Mouse (Mus musculus) limb, embryonic 10.5 days (tissue): ENCODE results near the gene Gnb1. TPM values are rescaled to one million over a fixed set of nuclear protein-coding genes. Genes with fewer than 3 reads are reported as not detected.
A peak's percentile ranks its signal among the peaks of the same experiment; 100 is the strongest.
"Not testable (repeated sequence)": the region's sequence is repeated elsewhere in the genome, so short reads cannot be mapped to it uniquely, and the experiment has no call there.

Source experiments
- DNase-seq: peaks from one replicate; pipeline ENCODE4 v3.0.0-alpha.2; 2017; ENCODE audit warnings: low spot score
- H3K27ac ChIP-seq: fragments of 300-500 bp; sonication (generic); 2 replicates; pipeline ENCODE4 v1.5.1; 2016; ENCODE audit warnings: mild to moderate bottlenecking
- H3K27me3 ChIP-seq: fragments of 300-500 bp; sonication (generic); 2 replicates; pipeline ENCODE4 v1.6.1; 2016; ENCODE audit warnings: low read depth, mild to moderate bottlenecking; ENCODE audit not compliant: poor library complexity, severe bottlenecking
- H3K36me3 ChIP-seq: fragments of 300-500 bp; sonication (generic); 2 replicates; pipeline ENCODE4 v1.6.1; 2016; ENCODE audit warnings: mild to moderate bottlenecking, moderate library complexity
- H3K4me1 ChIP-seq: fragments of 300-500 bp; sonication (generic); 2 replicates; pipeline ENCODE4 v1.6.1; 2016
- H3K4me3 ChIP-seq: fragments of 300-500 bp; sonication (generic); 2 replicates; pipeline ENCODE4 v1.5.1; 2016; ENCODE audit warnings: mild to moderate bottlenecking, moderate library complexity
- H3K9me3 ChIP-seq: fragments of 300-500 bp; sonication (generic); replicated peaks from 2 replicates; pipeline ENCODE4 v1.6.1; 2016; ENCODE audit warnings: mild to moderate bottlenecking
- WGBS: fragments of 180-500 bp; shearing (Covaris S2); methylation state at CpG from one replicate; pipeline ENCODE4 v1.1.7; 2016; 5-methylcytosine and 5-hydroxymethylcytosine counted together
- polyA plus RNA-seq: library from polyadenylated mRNA; unstranded; fragments of >200 nt; fragmentation: Nextera tagmentation; extraction: Ambion mirVana; gene quantifications from 2 replicates; pipeline ENCODE4 v1.2.1, GENCODE M21; 2016

Gene Gnb1
- polyA plus RNA-seq, 1 experiment from 2014 or later = 605 TPM

DNA sequence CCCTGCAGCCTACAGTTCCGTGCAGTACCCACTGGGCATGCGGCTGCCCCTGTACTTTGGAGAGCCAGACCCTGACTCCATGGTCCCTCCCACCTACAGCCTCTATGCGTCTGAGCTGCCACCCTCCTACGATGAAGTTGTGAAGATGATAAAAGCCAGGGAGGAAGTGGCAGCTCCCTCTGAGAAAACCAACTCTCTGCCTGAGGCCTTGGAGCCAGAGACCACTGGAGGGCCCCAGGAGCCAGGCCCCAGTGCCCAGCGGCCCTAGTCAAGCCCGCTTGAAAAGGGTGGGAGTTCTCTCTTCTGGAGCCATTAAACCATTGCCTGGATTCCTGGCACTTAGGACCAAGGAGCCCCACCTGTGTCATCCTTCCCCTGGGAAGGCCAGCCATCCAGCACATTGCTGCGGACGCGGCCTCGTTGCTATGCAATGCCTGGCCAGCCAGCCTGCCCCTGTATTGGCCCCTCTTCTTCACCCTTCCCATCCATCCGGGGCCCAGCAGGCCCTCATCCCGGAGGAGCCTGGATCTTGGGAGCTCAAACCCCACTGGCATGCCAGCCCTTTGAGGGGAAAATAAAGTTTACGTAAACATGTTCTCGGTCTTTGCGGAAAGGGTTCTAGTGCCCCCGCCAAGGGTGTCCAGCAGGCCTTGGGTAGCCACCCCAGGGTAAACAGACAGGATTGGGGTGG, 20.8 kb upstream of the Gnb1 start:
- no peaks in the 10 kb centered on the region for H3K36me3 ChIP-seq
- H3K4me1 ChIP-seq = peaks cover 10% of the 10 kb centered on the region
- 78% methylated on average over 16 of the region's 16 CpGs for WGBS
- no peaks in the 10 kb centered on the region for H3K9me3 ChIP-seq
- no peak for DNase-seq
- H3K27me3 ChIP-seq = peaks cover 51% of the 10 kb centered on the region
- no peak overlapping the region for H3K4me3 ChIP-seq
- no peak overlapping the region for H3K27ac ChIP-seq

DNA sequence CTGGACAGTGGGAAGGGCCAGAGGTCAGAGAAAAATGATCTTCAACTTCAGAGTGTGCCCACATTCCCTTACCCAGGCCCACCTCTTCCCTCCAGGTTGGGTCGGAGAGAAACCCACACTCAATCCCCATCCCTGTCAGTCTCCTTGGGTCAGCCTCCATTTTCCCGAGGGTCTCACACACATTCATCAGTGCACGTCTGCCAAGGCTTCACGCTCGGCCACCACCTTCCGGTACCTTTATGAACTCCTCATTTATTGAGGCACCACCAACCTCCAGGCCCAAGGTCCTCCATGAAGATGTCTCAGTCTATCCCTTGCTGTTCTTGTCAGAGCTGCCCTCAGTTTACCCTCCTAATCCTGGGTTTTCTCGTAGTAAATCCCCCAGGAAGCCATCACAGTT, 20.2 kb upstream of the Gnb1 start:
- 89% methylated on average over 7 of the region's 7 CpGs for WGBS
- peaks cover 51% of the 10 kb centered on the region for H3K27me3 ChIP-seq
- no peak for DNase-seq
- no peaks in the 10 kb centered on the region for H3K36me3 ChIP-seq
- H3K27ac ChIP-seq = no peak overlapping the region
- H3K4me1 ChIP-seq = peaks cover 10% of the 10 kb centered on the region
- H3K4me3 ChIP-seq = no peak overlapping the region
- H3K9me3 ChIP-seq = no peaks in the 10 kb centered on the region

DNA sequence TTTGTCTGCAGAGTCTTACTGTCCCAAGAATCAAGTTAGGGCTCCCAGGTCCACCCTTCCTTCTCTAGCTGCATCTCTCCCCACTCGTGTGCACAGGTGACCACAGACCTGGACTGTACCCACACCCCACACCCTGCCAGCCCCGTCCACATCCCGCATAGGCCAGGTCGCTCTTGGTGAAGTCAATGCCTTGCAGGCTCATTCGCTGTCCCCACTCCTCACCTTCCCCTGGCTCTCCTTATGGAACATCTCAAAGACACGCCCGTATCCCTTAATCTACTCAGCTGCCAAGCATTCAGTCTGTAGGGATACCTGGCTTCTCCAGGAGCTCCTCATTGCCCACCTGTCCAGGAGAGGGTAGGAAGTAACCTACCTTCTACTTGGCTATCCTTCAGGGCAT, 19.8 kb upstream of the Gnb1 start:
- DNase-seq = no peak
- Histone ChIP-seq H3K9me3 (no peaks in the 10 kb centered on the region), H3K36me3 (no peaks in the 10 kb centered on the region), H3K4me3 (no peak overlapping the region), H3K27ac (no peak overlapping the region), H3K27me3 (peaks cover 51% of the 10 kb centered on the region), H3K4me1 (peaks cover 10% of the 10 kb centered on the region)
- 85% methylated on average over 7 of the region's 7 CpGs for WGBS

DNA sequence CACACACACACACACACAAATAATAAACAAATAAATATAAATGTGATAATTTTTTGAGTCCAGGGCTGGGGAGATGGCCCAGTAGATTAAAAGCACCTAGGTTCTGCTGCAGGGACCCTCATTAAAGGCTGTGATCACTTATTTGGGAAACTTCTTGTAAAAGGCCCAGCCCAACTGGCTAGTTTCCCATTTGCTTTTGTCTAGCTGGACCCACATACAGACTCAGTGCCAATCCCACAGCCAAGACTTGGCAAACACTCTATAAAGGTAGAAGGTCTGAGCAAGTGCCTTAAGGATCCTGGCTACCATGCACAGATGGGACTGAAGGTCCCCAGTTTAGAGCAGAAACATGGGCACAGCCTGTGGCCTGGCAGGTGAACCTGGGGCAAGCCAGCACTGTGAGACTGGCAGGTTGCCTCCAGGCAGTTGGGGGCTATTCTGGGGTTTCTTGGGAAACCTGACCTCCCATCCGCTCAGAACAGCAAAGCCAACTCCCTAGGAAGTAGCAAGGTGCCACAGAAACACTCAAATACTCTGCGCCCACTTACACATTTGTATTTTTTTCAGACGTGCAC, 18.4 kb upstream of the Gnb1 start:
- H3K4me1 ChIP-seq = peaks cover 10% of the 10 kb centered on the region
- no peak for DNase-seq
- 78% methylated on average over 3 of the region's 3 CpGs for WGBS
- H3K27me3 ChIP-seq = peaks cover 44% of the 10 kb centered on the region
- H3K9me3 ChIP-seq = no peaks in the 10 kb centered on the region
- no peak overlapping the region for H3K4me3 ChIP-seq
- H3K36me3 ChIP-seq = no peaks in the 10 kb centered on the region
- H3K27ac ChIP-seq = no peak overlapping the region

DNA sequence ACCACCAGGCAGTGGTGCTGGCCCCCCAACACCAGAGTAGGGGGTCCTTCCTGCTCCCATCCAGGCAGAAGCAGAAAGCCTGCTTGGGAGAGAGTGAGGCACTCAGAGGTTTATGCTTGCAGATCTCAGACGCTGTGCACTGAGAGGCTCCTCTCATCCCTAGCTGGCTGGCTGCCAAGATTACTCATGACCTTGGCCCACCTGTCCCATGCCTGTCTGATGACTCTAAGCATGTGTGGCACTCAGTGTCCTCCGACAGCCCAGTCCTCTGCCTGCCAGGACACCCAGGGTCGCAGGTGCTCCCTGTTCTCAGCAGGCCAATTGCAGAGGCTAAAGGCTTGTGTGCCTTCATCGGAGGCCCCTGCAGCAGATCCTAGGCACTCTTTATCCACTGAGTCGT, 17.8 kb upstream of the Gnb1 start:
- DNase-seq = no peak

DNA sequence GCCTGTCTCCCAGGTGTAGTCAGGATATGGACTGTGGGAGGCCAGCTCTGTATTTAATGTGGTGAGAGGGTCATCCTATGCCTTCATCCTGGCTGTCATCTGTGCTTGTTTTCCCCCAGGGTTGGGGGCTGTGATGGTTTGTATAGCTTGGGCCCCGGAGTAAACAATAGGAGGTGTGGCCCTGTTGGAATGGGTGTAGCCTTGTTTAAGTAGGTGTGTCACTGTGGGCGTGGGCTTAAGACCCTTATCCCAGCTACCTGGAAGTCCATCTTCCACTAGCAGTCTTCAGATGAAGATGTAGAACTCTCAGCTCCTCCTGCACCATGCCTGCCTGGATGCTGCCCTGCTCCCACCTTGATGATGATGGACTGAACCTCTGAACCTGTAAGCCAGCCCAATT, 17.4 kb upstream of the Gnb1 start:
- WGBS = 60% methylated on average over 2 of the region's 2 CpGs
- H3K9me3 ChIP-seq, H3K36me3 ChIP-seq, H3K4me3 ChIP-seq, DNase-seq, H3K4me1 ChIP-seq, H3K27ac ChIP-seq: not testable (repeated sequence)
- peaks cover 35% of the 10 kb centered on the region for H3K27me3 ChIP-seq

More for the DNA sequence above, 17.8 kb upstream of the Gnb1 start:
- peaks cover 10% of the 10 kb centered on the region for H3K4me1 ChIP-seq
- no peak overlapping the region for H3K4me3 ChIP-seq
- no peaks in the 10 kb centered on the region for H3K9me3 ChIP-seq
- no peaks in the 10 kb centered on the region for H3K36me3 ChIP-seq
- H3K27ac ChIP-seq = no peak overlapping the region
- peaks cover 39% of the 10 kb centered on the region for H3K27me3 ChIP-seq
- 82% methylated on average over 5 of the region's 5 CpGs for WGBS

DNA sequence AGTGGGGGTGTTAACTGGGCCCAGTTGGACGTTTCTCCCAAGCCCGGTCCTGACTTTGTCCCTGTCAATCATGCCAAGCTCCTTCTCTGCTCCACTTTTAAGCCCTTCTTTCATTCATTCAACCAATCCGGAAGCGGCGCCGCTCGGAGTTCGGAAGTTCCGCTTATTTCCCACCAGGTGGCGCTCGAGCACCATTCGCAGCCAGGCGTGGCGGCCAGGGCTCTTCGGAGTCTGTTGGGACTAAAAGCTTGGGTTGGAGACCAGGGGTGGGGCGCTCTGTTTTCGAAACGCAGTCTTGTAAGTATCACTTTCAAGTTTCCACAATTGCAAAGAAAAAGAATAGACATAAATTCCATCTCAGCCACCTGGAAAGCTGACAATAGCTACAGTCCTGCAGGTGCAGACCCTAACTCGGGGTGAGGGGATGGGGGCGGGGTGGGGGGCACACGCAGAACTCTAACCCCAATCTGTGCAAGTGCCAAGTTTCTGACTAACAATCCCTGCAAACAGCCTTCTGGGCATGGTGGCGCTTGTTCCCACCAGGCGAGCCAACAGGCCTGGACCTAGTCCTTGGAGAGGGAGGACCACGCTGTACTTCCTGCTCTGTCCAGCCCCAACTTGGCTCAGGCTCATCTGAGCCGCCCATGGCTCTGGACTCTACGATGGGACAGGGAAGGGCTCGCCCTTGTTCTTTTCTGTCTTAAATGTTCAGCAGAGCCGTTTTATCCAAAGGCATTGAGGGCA, 9.6 kb upstream of the Gnb1 start:
- WGBS = 27% methylated on average over 28 of the region's 28 CpGs
- Histone ChIP-seq H3K27ac (no peak overlapping the region), H3K4me3 (peak overlapping the region; percentile 27), H3K4me1 (peaks cover 4% of the 10 kb centered on the region), H3K9me3 (no peaks in the 10 kb centered on the region), H3K36me3 (no peaks in the 10 kb centered on the region), H3K27me3 (no peaks in the 10 kb centered on the region)
- peak; percentile 94 for DNase-seq

DNA sequence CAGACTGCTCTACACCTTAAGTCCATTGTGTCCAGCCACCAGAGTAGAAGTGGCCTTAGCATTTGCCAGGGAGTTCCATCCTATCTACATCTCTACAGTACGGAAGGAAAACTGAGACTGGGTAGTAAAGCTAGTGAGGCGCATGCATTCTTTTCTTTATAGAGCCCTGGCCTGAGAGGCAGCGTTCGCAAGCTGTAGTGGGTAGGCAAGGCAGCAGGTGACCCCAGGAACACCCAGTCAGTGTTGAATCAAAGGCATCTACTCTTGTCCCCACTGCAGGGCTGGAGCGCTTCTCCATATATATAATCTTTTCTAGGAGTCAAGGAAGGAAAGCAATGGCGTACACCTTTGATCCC, 9.1 kb upstream of the Gnb1 start:
- Histone ChIP-seq H3K27ac (no peak overlapping the region), H3K27me3 (no peaks in the 10 kb centered on the region), H3K4me3 (no peak overlapping the region), H3K9me3 (no peaks in the 10 kb centered on the region), H3K4me1 (peaks cover 4% of the 10 kb centered on the region), H3K36me3 (no peaks in the 10 kb centered on the region)
- DNase-seq = no peak
- 93% methylated on average over 6 of the region's 6 CpGs for WGBS

DNA sequence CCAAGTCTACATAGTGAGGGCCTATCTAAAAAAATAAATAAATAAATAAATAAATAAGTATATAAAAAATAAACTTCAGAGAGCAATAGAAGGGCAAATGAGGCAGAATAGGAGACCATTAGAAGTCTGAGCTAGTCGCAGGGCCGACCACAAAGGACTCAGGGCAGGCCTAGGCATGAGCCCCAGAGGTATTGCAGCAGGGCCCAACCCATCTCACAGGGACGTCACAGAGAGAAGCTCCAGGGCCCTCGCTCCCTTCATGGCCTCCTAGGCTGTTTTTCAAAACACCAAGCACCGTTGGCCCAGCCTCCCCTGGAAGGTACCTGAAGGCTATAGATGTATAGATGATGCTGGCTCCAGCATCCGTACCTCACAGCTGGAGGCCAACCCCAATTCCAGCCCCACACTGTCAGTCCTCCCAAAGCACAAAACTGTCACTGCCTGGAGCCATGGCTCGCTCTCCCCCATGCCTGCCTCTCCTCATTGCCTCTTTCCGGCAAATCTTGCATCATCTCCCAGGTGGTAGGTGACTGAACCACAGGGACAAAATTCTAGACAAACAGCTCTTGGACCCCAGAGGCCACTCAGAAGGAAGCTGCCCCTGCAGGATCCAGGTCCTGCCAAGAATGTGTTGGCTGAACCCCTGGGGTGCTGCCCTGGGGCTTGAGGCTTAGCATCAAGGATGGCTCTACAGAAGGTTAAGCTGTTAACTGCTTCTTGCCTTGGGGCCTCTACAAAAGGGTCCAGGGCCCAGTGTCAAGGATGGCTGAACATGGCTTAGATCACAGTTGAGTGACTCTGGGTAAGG, 8.2 kb upstream of the Gnb1 start:
- Histone ChIP-seq H3K36me3 (no peaks in the 10 kb centered on the region), H3K27me3 (no peaks in the 10 kb centered on the region), H3K4me1 (peaks cover 11% of the 10 kb centered on the region), H3K27ac (no peak overlapping the region), H3K4me3 (no peak overlapping the region), H3K9me3 (no peaks in the 10 kb centered on the region)
- no peak for DNase-seq
- 70% methylated on average over 8 of the region's 8 CpGs for WGBS

DNA sequence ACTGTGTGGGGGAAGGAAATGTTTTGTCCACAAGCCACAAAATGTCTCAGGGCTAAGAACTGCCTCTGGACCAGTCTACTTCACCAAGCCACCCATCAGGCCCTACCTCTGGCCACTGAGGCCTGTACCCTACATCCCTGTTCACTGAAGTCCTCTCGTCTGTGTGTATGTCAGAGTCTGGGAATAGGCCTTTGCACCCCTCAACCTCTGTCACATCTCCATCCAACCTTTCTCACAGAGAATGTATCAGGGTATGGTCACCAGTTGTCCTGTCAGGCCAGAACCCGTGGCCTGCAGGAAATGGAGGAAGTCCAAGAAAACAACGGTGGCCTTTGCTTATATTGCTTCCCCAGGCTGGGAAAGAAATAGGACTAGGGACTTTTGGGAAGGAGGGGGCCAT, 5.6 kb upstream of the Gnb1 start:
- DNase-seq = no peak
- Histone ChIP-seq H3K4me1 (peaks cover 25% of the 10 kb centered on the region), H3K36me3 (no peaks in the 10 kb centered on the region), H3K27me3 (no peaks in the 10 kb centered on the region), H3K4me3 (no peak overlapping the region), H3K9me3 (no peaks in the 10 kb centered on the region), H3K27ac (no peak overlapping the region)
- WGBS = 80% methylated on average over 3 of the region's 3 CpGs

DNA sequence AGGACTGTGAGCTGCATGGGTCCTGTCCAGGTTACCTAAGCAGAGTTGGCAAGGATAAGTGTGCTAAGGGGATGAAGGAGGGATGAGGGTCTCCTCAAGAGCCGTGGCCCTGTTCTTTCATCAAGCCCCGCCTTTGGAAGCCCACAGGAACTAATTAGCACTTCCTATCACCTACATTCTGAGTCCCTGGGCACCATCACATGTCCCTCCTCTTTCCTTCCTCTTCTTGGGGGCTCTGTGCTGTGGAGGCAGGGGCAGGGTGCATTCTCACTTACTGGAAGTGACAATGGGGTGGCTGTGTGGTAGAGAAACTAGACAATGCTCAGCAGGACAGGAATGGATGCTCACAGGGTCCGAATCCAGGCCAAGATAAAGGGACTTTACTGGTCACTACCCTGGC, 3.4 kb upstream of the Gnb1 start:
- Histone ChIP-seq H3K9me3 (no peaks in the 10 kb centered on the region), H3K36me3 (0 out of 2 replicates have a peak, but pooled peaks cover 4% of the 10 kb centered on the region), H3K27me3 (no peaks in the 10 kb centered on the region), H3K4me3 (no peak overlapping the region), H3K27ac (peak overlapping the region; percentile 53), H3K4me1 (peaks cover 27% of the 10 kb centered on the region)
- WGBS = 30% methylated on average over 3 of the region's 3 CpGs
- DNase-seq = no peak

DNA sequence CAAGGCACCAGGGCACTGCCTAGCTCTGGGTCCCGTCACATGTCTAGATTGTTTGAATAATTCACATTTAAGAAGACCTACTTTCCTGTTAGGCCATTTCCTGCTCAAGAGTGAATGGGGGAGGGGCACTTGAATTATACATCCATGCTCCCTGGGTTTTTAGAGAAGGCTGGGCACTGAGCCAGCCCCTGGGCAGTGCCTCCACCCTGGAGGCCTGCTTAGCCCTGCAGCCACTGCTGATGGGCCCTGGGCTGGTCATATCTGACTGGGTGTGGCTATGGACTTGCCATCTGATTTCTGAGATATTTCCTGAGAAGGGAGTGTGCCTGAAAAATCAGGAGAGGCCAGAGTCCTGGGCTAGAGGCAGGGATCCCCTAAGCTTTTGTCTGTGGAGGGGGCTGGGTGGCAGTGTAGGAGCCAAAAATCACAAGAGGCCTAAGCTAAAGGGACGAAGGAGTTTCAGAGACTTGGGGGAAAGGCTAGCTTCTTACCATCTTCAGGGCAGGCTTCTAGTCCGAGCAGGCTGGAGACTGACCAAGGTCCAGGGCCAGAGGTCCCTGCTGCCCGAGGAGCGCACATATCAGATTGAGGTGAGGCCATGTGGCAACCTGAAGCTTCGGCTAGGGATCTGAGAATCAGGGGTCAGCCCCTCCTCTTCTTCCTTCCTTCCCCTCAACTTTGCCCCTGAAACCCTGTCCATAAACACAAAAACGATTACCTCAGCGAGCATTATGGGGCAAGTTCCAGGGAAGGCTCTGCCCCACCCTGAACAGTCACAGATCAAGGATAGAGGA, 2.7 kb upstream of the Gnb1 start:
- H3K4me1 ChIP-seq = peaks cover 33% of the 10 kb centered on the region
- H3K36me3 ChIP-seq = 0 out of 2 replicates have a peak, but pooled peaks cover 4% of the 10 kb centered on the region
- no peaks in the 10 kb centered on the region for H3K27me3 ChIP-seq
- H3K9me3 ChIP-seq = no peaks in the 10 kb centered on the region
- 80% methylated on average over 8 of the region's 8 CpGs for WGBS
- DNase-seq = no peak
- H3K4me3 ChIP-seq = 0 out of 2 replicates have a peak overlapping the region, but pooled peaks have one; percentile 3
- H3K27ac ChIP-seq = peak overlapping the region; percentile 53; the same call in 1 of the 2 replicates
